Mouse (Mus musculus): ENCODE data around the gene Sumo3. TPM values are rescaled to one million over a fixed set of nuclear protein-coding genes. Genes with fewer than 3 reads are reported as not detected.

The Sumo3 gene
- polyA plus RNA-seq, 1 experiment = 76.0 TPM

GRCm38 (mm10) chr10:77591546-77591945, 14.4 kb upstream of the Sumo3 start:
- WGBS = 87% methylated on average over 6 of the region's 6 CpGs
- Histone ChIP-seq H3K4me3 (replicated peaks; ENCODE audit: control insufficient read depth, low read depth, low read length) (no peak overlapping the region), H3K27ac (ENCODE audit: control insufficient read depth, insufficient read depth, low read depth, low read length, poor library complexity) (no peak overlapping the region), H3K4me1 (ENCODE audit: control insufficient read depth, insufficient read depth, low read length) (peaks cover 4% of the 10 kb centered on the region)
- no peak for TF ChIP-seq CTCF (IDR thresholded peaks at IDR 0.05; ENCODE audit: control insufficient read depth, insufficient read depth, low read length)
- TF ChIP-seq POLR2A (IDR thresholded peaks at IDR 0.05; ENCODE audit: borderline replicate concordance, control insufficient read depth, low read depth, low read length) = no peak

GRCm38 (mm10) chr10:77596060-77596459, 9.8 kb upstream of the Sumo3 start:
- Histone ChIP-seq H3K4me1 (ENCODE audit: control insufficient read depth, insufficient read depth, low read length) (no peaks in the 10 kb centered on the region), H3K27ac (ENCODE audit: control insufficient read depth, insufficient read depth, low read depth, low read length, poor library complexity) (no peak overlapping the region), H3K4me3 (replicated peaks; ENCODE audit: control insufficient read depth, low read depth, low read length) (no peak overlapping the region)
- TF ChIP-seq POLR2A (IDR thresholded peaks at IDR 0.05; ENCODE audit: borderline replicate concordance, control insufficient read depth, low read depth, low read length) (no peak), CTCF (IDR thresholded peaks at IDR 0.05; ENCODE audit: control insufficient read depth, insufficient read depth, low read length) (no peak)
- WGBS = 82% methylated on average over 2 of the region's 2 CpGs

- no peak for TF ChIP-seq POLR2A (IDR thresholded peaks at IDR 0.05; ENCODE audit: borderline replicate concordance, control insufficient read depth, low read depth, low read length)
- no peak for TF ChIP-seq CTCF (IDR thresholded peaks at IDR 0.05; ENCODE audit: control insufficient read depth, insufficient read depth, low read length)
- 77% methylated on average over 4 of the region's 4 CpGs for WGBS
- no peak overlapping the region for H3K27ac ChIP-seq (ENCODE audit: control insufficient read depth, insufficient read depth, low read depth, low read length, poor library complexity)
- H3K4me1 ChIP-seq (ENCODE audit: control insufficient read depth, insufficient read depth, low read length) = peaks cover 2% of the 10 kb centered on the region; the same call in 1 of the 2 replicates
- H3K4me3 ChIP-seq (replicated peaks; ENCODE audit: control insufficient read depth, low read depth, low read length) = no peak overlapping the region
Observed at GRCm38 (mm10) chr10:77603021-77603420, 2.9 kb upstream of the Sumo3 start.

GRCm38 (mm10) chr10:77604111-77604510, 1.8 kb upstream of the Sumo3 start:
- WGBS = 92% methylated on average over 6 of the region's 6 CpGs
- Histone ChIP-seq H3K4me1 (ENCODE audit: control insufficient read depth, insufficient read depth, low read length) (peaks cover 2% of the 10 kb centered on the region; the same call in 1 of the 2 replicates), H3K27ac (ENCODE audit: control insufficient read depth, insufficient read depth, low read depth, low read length, poor library complexity) (no peak overlapping the region), H3K4me3 (replicated peaks; ENCODE audit: control insufficient read depth, low read depth, low read length) (no peak overlapping the region)
- TF ChIP-seq CTCF (IDR thresholded peaks at IDR 0.05; ENCODE audit: control insufficient read depth, insufficient read depth, low read length) (peak; percentile 33; the same call in 1 of the 2 replicates), POLR2A (IDR thresholded peaks at IDR 0.05; ENCODE audit: borderline replicate concordance, control insufficient read depth, low read depth, low read length) (no peak)

- Histone ChIP-seq H3K4me1 (ENCODE audit: control insufficient read depth, insufficient read depth, low read length) (peaks cover 2% of the 10 kb centered on the region; the same call in 1 of the 2 replicates), H3K27ac (ENCODE audit: control insufficient read depth, insufficient read depth, low read depth, low read length, poor library complexity) (no peak overlapping the region), H3K4me3 (replicated peaks; ENCODE audit: control insufficient read depth, low read depth, low read length) (no peak overlapping the region)
- WGBS = 55% methylated on average over 5 of the region's 5 CpGs
- TF ChIP-seq CTCF (IDR thresholded peaks at IDR 0.05; ENCODE audit: control insufficient read depth, insufficient read depth, low read length) (no peak), POLR2A (IDR thresholded peaks at IDR 0.05; ENCODE audit: borderline replicate concordance, control insufficient read depth, low read depth, low read length) (no peak)
Observed at GRCm38 (mm10) chr10:77604958-77605357, 939 bp upstream of the Sumo3 start.

- WGBS = 17% methylated on average over 1 of the region's 1 CpGs
- no peak overlapping the region for H3K4me3 ChIP-seq (replicated peaks; ENCODE audit: control insufficient read depth, low read depth, low read length)
- peak overlapping the region; percentile 98 for H3K27ac ChIP-seq (ENCODE audit: control insufficient read depth, insufficient read depth, low read depth, low read length, poor library complexity)
- peaks cover 2% of the 10 kb centered on the region; the same call in 1 of the 2 replicates for H3K4me1 ChIP-seq (ENCODE audit: control insufficient read depth, insufficient read depth, low read length)
- TF ChIP-seq POLR2A (IDR thresholded peaks at IDR 0.05; ENCODE audit: borderline replicate concordance, control insufficient read depth, low read depth, low read length) = no peak
- TF ChIP-seq CTCF (IDR thresholded peaks at IDR 0.05; ENCODE audit: control insufficient read depth, insufficient read depth, low read length) = peak; percentile 55; the same call in 1 of the 2 replicates
Observed at GRCm38 (mm10) chr10:77605368-77605767, 529 bp upstream of the Sumo3 start.

- TF ChIP-seq POLR2A (IDR thresholded peaks at IDR 0.05; ENCODE audit: borderline replicate concordance, control insufficient read depth, low read depth, low read length) (no peak), CTCF (IDR thresholded peaks at IDR 0.05; ENCODE audit: control insufficient read depth, insufficient read depth, low read length) (no peak)
- Histone ChIP-seq H3K4me1 (ENCODE audit: control insufficient read depth, insufficient read depth, low read length) (peaks cover 2% of the 10 kb centered on the region; the same call in 1 of the 2 replicates), H3K27ac (ENCODE audit: control insufficient read depth, insufficient read depth, low read depth, low read length, poor library complexity) (peak overlapping the region; percentile 93), H3K4me3 (replicated peaks; ENCODE audit: control insufficient read depth, low read depth, low read length) (peak overlapping the region; percentile 85)
- WGBS = 8% methylated on average over 7 of the region's 7 CpGs
Observed at GRCm38 (mm10) chr10:77606855-77607254, 958 bp downstream of the Sumo3 start.

GRCm38 (mm10) chr10:77607441-77607840, 1.5 kb downstream of the Sumo3 start:
- H3K4me3 ChIP-seq (replicated peaks; ENCODE audit: control insufficient read depth, low read depth, low read length) = peak overlapping the region; percentile 10
- no peak overlapping the region; the same call in 1 of the 2 replicates for H3K27ac ChIP-seq (ENCODE audit: control insufficient read depth, insufficient read depth, low read depth, low read length, poor library complexity)
- WGBS = 23% methylated on average over 5 of the region's 5 CpGs
- no peak for TF ChIP-seq POLR2A (IDR thresholded peaks at IDR 0.05; ENCODE audit: borderline replicate concordance, control insufficient read depth, low read depth, low read length)
- no peak for TF ChIP-seq CTCF (IDR thresholded peaks at IDR 0.05; ENCODE audit: control insufficient read depth, insufficient read depth, low read length)
- H3K4me1 ChIP-seq (ENCODE audit: control insufficient read depth, insufficient read depth, low read length) = peaks cover 2% of the 10 kb centered on the region; the same call in 1 of the 2 replicates

GRCm38 (mm10) chr10:77608589-77608988, 2.7 kb downstream of the Sumo3 start:
- Histone ChIP-seq H3K27ac (ENCODE audit: control insufficient read depth, insufficient read depth, low read depth, low read length, poor library complexity) (no peak overlapping the region), H3K4me1 (ENCODE audit: control insufficient read depth, insufficient read depth, low read length) (peaks cover 2% of the 10 kb centered on the region; the same call in 1 of the 2 replicates), H3K4me3 (replicated peaks; ENCODE audit: control insufficient read depth, low read depth, low read length) (no peak overlapping the region)
- TF ChIP-seq CTCF (IDR thresholded peaks at IDR 0.05; ENCODE audit: control insufficient read depth, insufficient read depth, low read length) = no peak
- no peak for TF ChIP-seq POLR2A (IDR thresholded peaks at IDR 0.05; ENCODE audit: borderline replicate concordance, control insufficient read depth, low read depth, low read length)
- 91% methylated on average over 8 of the region's 8 CpGs for WGBS

Data from bone marrow, adult 2 months (tissue).